Mouse (Mus musculus): Measurements from ENCODE around the gene Adcy10. TPM values are rescaled to one million over a fixed set of nuclear protein-coding genes. Genes with fewer than 3 reads are reported as not detected.

Gene Adcy10
- total RNA-seq (2014; fragmentation: Nextera tagmentation) (0.21 TPM in 1 of 2 replicates, not detected in the other), total RNA-seq (2017) (0.93 TPM in 1 of 2 replicates, not detected in the other)

- peak; percentile 86 for ATAC-seq (replicated peaks; ENCODE audit: poor library complexity, severe bottlenecking)
These were observed at the start of gene Adcy10 for GRCm38 (mm10) chr1:165484688-165485233. Gene Adcy10, plus strand, starts transcription at chr1:165485183.

GRCm38 (mm10) chr1:165438289-165439021 is 46.5 kb upstream of the Adcy10 start:
- 0 out of 2 replicates have a peak, but pooled peaks have one; percentile 33 for ATAC-seq (replicated peaks; ENCODE audit: poor library complexity, severe bottlenecking)

GRCm38 (mm10) chr1:165440788-165441187 is 44.2 kb upstream of the Adcy10 start:
- ATAC-seq (replicated peaks; ENCODE audit: poor library complexity, severe bottlenecking) = no peak

- no peak for ATAC-seq (replicated peaks; ENCODE audit: poor library complexity, severe bottlenecking)
These were observed 43.8 kb upstream of the Adcy10 start for GRCm38 (mm10) chr1:165441201-165441600.

GRCm38 (mm10) chr1:165441719-165442118 is 43.3 kb upstream of the Adcy10 start:
- ATAC-seq (replicated peaks; ENCODE audit: poor library complexity, severe bottlenecking) = no peak

DNA sequence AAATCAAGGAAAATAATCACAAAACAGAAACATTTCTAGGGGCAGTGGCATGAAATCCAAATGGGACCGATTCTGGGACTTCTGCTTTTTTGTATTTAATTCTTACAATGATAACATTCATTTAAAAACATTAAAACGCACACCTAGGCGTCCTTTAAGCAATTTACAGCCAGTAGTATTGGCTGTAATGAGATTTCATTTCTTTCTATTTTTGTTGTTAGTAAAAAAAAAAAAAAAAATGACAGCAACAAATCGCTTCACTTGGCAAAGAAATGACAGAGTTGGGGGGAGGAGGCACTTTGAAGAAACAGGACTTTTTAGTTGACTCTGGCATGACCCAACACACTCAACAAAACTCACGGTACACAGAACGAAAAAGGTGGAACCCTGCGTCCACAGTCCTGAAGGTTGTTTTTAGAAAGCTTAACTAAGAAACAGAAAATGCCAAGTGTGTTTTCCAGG is 25.9 kb upstream of the Adcy10 start:
- no peak for ATAC-seq (replicated peaks; ENCODE audit: poor library complexity, severe bottlenecking)

DNA sequence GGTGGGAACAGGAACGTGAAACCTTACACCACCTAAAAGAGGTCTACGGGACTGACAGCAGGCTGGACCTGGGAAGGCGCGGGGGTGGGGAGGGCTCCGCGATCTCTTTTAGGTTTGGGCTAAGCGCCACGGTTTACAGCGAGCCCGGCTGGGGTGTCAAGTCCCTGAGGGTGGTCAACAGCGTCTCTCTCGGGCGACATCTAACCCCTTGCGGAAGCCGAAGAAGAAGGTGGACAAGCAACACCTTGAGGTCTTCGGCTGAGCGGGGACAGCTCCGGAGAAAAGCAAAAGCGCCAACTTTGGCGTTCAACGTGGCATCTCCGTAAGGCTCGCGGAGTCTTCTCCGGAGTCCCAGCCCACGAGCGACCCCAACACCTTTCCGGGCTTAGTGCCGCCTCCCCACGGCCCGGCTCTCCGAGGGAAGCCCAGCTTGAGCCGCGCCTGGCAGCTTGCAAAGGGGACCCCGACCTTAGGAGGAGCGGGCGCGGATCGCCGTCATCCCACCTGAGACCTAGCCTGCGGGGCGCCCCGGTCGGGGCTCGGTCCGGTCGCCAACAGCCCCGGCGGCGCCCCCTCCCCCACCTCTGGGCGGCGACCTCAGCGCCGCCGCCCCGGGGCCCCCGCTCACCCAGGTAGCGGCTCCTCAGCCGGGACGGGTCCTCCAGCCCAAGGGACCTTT is 25.3 kb upstream of the Adcy10 start:
- ATAC-seq (replicated peaks; ENCODE audit: poor library complexity, severe bottlenecking) = 0 out of 2 replicates have a peak, but pooled peaks have one; percentile 6

DNA sequence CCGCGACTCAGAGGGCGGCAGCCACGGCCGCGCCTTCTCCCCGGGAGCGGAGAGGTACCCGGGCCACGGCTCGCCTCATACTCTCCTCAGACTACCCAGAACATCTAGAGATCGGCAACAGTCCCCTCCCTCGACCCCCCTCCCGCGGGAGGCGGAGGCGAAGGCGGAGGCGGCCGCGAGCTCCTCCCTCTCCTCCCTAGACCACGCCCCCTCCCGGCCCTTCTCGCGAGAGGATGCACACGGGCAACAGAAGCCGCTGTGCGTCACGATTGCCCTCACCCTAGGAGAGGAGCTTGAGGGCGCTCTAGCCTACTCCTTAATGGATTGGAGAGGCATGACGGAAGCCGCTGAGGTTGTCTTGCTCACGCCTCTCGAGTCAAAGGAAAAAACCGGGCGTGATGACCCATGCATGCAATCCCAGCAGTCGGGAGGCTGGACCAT is 24.6 kb upstream of the Adcy10 start, which contains the start of the genes Dcaf6 and Mpc2:
TSS of gene Dcaf6 (minus strand) at position 116 of the 441 bp plus-strand sequence.
TSS of gene Mpc2 (plus strand) at position 278 of the 441 bp plus-strand sequence.
- ATAC-seq (replicated peaks; ENCODE audit: poor library complexity, severe bottlenecking) = peak; percentile 76

GRCm38 (mm10) chr1:165460801-165461377 is 24.1 kb upstream of the Adcy10 start:
- peak; percentile 77 for ATAC-seq (replicated peaks; ENCODE audit: poor library complexity, severe bottlenecking)

DNA sequence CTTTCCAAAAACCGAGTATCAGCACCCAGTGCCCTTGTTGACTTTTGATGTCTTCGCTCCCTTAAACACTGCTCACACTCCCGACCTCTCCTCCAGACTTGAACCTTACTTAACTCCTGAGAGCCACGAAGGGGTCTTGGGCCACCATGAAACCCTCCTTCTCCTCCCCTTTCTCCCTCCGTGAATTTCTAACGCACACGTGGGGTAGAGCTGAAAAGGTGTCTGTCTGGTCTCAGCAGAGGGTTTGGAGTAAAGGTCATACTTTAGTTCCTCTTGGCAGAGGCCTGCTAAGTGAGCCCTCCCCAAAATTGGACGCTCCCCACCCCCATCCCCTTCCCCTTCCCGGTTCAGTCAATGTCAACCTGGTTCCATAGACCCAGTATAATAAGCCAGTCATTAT is 23.3 kb upstream of the Adcy10 start:
- no peak for ATAC-seq (replicated peaks; ENCODE audit: poor library complexity, severe bottlenecking)

DNA sequence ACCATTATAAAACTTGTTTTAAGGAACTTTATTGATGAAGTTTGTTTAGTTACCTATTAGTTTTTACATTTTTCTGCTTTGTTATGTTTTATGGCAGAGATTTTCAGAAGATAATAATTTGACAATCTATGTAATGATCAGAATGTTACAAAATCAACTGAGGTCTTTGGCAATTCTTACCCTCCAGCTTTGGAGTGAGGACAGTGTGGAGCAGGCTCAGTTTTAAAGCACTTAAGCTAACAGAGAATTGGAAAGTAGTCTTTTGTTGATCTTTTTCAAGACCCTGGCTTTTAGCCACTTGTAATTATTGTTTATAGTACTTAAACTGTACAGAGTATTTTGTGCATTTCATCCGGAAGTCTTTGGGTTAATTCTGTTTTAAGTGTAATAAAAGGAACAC is 22.1 kb upstream of the Adcy10 start:
- no peak for ATAC-seq (replicated peaks; ENCODE audit: poor library complexity, severe bottlenecking)

DNA sequence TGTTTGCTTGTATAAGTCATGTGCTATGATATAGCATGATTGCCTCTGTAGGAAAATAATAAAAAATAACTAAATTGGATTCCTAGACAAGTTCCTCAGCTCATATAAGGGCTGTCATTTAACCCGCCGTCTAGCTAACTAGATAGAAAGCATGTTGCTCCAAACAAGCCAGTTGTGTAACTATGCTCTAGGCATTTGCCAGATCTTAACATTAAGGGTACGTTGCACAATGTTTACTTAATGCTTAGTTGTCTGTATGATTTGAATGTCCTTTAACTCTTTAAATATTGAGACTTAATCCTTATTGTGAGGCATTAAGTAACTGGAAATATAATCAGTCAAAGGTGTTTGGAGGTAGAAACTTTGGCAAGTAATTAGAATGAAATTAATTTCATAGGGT is 20.4 kb upstream of the Adcy10 start:
- no peak for ATAC-seq (replicated peaks; ENCODE audit: poor library complexity, severe bottlenecking)

DNA sequence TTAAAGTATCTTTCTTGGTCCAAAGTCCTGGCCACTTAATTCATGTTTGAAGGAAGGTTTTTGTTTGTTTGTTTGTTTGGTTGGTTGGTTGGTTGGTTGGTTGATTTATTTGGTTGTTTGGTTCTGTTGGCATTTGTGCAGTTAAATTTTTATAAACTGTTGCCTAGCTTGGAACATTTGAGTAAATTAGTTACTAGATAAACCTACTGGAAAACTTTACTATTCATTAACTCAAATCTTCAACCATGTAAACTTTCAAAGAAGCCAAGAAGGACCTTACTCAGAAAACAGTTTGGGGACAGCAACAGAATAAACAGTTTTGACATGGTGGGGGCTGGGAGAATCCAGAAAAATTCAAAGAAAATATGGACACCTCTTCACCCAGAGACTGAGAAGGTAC is 16.0 kb upstream of the Adcy10 start:
- no peak for ATAC-seq (replicated peaks; ENCODE audit: poor library complexity, severe bottlenecking)

GRCm38 (mm10) chr1:165469717-165470116 is 15.3 kb upstream of the Adcy10 start:
- no peak for ATAC-seq (replicated peaks; ENCODE audit: poor library complexity, severe bottlenecking)

- ATAC-seq (replicated peaks; ENCODE audit: poor library complexity, severe bottlenecking) = peak; percentile 91
These were observed 13.5 kb upstream of the Adcy10 start for GRCm38 (mm10) chr1:165471490-165471889.

DNA sequence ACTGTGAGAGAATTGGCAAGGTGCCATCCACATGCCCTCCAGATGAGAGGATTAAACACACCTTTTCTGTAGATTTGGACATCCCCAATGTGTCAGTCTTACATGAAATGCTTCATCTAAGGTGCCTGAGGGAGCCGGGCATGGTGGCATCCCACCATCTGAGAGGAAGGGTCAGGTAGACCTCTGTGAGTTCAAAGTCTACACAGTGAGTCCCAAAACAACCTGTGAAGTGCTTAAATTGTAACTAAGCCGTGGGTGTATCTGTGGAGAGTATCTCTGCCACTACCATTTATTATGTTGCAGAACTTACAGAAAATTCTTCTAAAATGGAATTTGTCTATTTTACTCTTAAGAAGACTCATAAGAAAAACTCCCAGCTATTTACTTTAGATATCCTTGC is 1.1 kb downstream of the Adcy10 start:
- no peak for ATAC-seq (replicated peaks; ENCODE audit: poor library complexity, severe bottlenecking)

- ATAC-seq (replicated peaks; ENCODE audit: poor library complexity, severe bottlenecking) = peak; percentile 81
These were observed 4.2 kb downstream of the Adcy10 start for GRCm38 (mm10) chr1:165489197-165489596.

DNA sequence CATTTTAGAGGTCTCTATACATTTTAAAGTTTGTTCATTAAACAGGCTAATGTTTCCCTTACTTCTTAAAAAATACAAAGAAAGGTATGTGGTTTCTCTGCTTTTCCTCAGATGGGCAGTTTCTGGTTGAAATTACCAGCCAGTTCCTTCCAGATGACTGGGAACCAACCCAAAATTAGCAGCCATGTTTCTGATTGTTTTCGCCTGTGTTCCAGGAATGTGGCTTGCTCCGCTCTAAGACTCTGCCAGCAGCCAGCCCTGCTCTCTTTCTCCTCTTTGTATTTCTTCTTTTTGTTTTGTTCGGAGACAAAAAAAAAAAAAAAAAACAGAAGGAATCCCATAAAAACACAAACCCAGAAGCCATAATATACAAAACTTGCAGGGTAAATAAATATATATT is 13.9 kb downstream of the Adcy10 start:
- no peak for ATAC-seq (replicated peaks; ENCODE audit: poor library complexity, severe bottlenecking)

GRCm38 (mm10) chr1:165503307-165504024 is 18.5 kb downstream of the Adcy10 start:
- peak; percentile 59 for ATAC-seq (replicated peaks; ENCODE audit: poor library complexity, severe bottlenecking)

DNA sequence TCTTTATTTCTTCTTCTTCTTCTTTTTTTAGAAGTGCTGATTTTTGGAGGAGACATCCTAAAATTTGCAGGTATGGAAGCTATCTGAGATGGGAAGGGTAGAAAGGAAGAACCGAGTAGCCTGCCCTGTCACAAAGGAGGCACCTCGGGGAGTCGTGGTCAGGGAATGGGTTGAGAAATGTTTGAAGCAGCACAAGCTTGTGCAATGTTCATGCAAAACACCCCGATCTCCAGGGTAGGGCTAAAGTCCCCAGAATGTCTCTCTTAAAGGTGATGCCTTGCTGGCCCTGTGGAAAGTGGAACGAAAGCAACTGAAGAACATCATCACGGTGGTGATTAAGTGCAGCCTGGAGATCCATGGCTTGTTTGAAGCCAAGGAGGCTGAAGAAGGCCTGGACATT is 21.3 kb downstream of the Adcy10 start:
- peak; percentile 72 for ATAC-seq (replicated peaks; ENCODE audit: poor library complexity, severe bottlenecking)
